Mouse (Mus musculus) limb, embryonic 13.5 days (tissue): Measurements from ENCODE around the gene Csnk1e. TPM values are rescaled to one million over a fixed set of nuclear protein-coding genes. Genes with fewer than 3 reads are reported as not detected.

Experiments
- ATAC-seq: fragments of 200-750 bp; cut with Nextera tagmentation; 2 replicates; pipeline ENCODE4 v1.8.0; 2017; ENCODE audit warnings: low read depth, moderate number of reproducible peaks, moderate TSS enrichment; ENCODE audit not compliant: low FRiP score
- H3K27ac ChIP-seq: fragments of 300-500 bp; sonication (generic); 2 replicates; pipeline ENCODE4 v1.5.1; 2015; ENCODE audit warnings: inconsistent platforms, mild to moderate bottlenecking, moderate library complexity
- H3K27me3 ChIP-seq: fragments of 300-500 bp; sonication (generic); 2 replicates; pipeline ENCODE4 v1.6.1; 2015; ENCODE audit warnings: mild to moderate bottlenecking, inconsistent platforms
- H3K36me3 ChIP-seq: fragments of 300-500 bp; sonication (generic); 2 replicates; pipeline ENCODE4 v1.6.1; 2015; ENCODE audit warnings: inconsistent platforms, mild to moderate bottlenecking, moderate library complexity
- H3K4me1 ChIP-seq: fragments of 300-500 bp; sonication (generic); 2 replicates; pipeline ENCODE4 v1.6.1; 2015; ENCODE audit warnings: inconsistent platforms
- H3K4me2 ChIP-seq: fragments of 300-500 bp; sonication (generic); replicated peaks from 2 replicates; pipeline ENCODE4 v1.6.1; 2015; ENCODE audit warnings: inconsistent platforms, mild to moderate bottlenecking, moderate library complexity
- H3K4me3 ChIP-seq: fragments of 300-500 bp; sonication (generic); 2 replicates; pipeline ENCODE4 v1.5.1; 2015; ENCODE audit warnings: moderate library complexity, mild to moderate bottlenecking, inconsistent platforms
- H3K9ac ChIP-seq: fragments of 300-500 bp; sonication (generic); 2 replicates; pipeline ENCODE4 v1.6.1; 2015; ENCODE audit warnings: mild to moderate bottlenecking, inconsistent platforms
- H3K9me3 ChIP-seq: fragments of 300-500 bp; sonication (generic); 2 replicates; pipeline ENCODE4 v1.6.1; 2016; ENCODE audit warnings: inconsistent platforms
- WGBS: fragments of 180-500 bp; shearing (Covaris S2); methylation state at CpG from one replicate; pipeline ENCODE4 v1.1.7; 2015; 5-methylcytosine and 5-hydroxymethylcytosine counted together
- polyA plus RNA-seq: library from polyadenylated mRNA; unstranded; fragments of >200 nt; fragmentation: Nextera tagmentation; extraction: Ambion mirVana; gene quantifications from 2 replicates; pipeline ENCODE4 v1.2.1, GENCODE M21; 2015

Csnk1e gene
- polyA plus RNA-seq = 109 and 116 TPM in 2 replicates

DNA sequence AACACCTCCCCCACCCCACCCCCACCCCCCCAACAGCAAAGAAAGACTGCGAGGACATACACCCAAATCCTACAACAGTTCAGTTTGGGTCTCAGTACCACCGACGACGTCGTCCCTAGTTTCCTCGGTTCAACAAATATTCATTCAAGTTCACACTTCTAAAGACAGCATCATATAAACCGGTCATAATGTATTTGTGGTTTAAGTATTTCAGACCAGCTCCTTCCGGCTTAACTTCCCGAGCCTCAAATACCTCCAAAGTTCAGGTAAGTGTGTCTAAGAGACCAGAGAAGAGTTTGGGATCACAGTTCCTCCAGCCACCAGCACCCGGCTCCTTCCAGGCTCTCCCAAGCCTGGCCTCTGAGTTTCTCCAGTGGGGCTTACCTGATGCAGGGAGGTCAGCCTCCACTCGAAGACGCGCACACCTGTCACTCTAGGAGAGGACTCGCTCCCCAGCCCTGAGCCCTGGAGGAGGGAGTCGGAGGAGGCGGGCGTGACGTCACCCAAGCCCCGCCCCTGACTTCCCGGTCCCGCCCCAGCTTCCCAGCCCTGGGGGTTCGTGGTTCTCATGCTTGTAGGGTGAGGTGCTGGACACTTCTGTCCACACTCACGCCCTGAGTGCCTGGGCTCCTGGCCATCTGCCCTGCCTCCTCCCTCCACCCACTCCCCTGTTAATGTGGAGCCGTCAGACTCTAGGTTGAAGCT, at the start of gene Csnk1e:
TSS of gene Csnk1e (minus strand) at position 461 of the 705 bp plus-strand sequence.
- Histone ChIP-seq H3K36me3 (no peaks in the 10 kb centered on the region), H3K9ac (peak within 1 kb of the TSS; percentile 43; the same call in 1 of the 2 replicates), H3K9me3 (0 out of 2 replicates have a peak, but pooled peaks cover 3% of the 10 kb centered on the region), H3K4me3 (peak within 1 kb of the TSS; percentile 41), H3K27ac (no peak within 1 kb of the TSS), H3K27me3 (peaks cover 7% of the 10 kb centered on the region), H3K4me1 (peaks cover 9% of the 10 kb centered on the region), H3K4me2 (peak within 1 kb of the TSS; percentile 76)
- 2% methylated on average over 24 of the region's 24 CpGs for WGBS
- peak; percentile 54; the same call in 1 of the 2 replicates for ATAC-seq

DNA sequence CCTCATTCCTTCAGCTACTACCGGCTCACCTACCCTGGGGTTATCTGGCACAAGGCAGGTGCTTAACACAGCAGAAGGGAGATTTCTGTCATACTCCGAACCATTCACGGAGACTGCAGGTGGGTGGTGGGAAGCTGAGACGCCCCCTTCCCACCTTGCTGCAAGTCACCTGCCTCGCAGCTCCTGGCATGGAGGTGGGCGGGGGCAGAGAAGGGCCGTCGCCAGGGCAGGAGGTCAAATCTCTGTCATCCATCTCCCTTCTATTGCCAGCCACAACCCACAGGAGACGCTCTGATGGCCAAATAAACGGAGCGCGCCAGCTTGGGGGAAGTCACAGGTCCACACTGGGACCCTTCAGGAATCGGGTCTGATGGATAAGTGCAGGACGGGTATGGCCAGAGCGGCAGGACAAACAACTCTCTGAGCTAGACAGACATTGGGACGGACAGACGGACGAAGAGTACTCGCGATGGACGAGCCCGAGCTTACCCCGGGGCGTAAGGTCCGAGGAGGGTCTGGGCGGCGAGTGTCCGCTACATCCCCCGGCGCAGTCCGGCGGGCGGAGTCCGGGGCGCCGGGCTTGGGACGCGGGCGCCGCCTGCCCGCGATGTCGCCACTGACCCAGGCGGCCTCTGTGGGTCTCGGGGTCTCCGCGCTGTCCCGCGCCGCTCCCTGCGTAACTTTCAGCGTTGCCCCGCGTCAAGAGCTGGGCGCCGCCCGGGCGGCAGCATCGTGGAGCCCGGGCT, 49.5 kb upstream of the Csnk1e start, which contains the start of gene Kcnj4:
TSS of gene Kcnj4 (minus strand) at position 535 of the 746 bp plus-strand sequence.
- no peaks in the 10 kb centered on the region for H3K36me3 ChIP-seq
- H3K4me1 ChIP-seq = peaks cover 18% of the 10 kb centered on the region
- peak within 1 kb of the TSS; percentile 69 for H3K9ac ChIP-seq
- under 1% methylated on average over 60 of the region's 60 CpGs for WGBS
- H3K27ac ChIP-seq = no peak within 1 kb of the TSS
- peak within 1 kb of the TSS; percentile 100 for H3K4me2 ChIP-seq
- H3K27me3 ChIP-seq = peaks cover 99% of the 10 kb centered on the region
- no peak for ATAC-seq
- H3K9me3 ChIP-seq = no peaks in the 10 kb centered on the region
- H3K4me3 ChIP-seq = peak within 1 kb of the TSS; percentile 60

DNA sequence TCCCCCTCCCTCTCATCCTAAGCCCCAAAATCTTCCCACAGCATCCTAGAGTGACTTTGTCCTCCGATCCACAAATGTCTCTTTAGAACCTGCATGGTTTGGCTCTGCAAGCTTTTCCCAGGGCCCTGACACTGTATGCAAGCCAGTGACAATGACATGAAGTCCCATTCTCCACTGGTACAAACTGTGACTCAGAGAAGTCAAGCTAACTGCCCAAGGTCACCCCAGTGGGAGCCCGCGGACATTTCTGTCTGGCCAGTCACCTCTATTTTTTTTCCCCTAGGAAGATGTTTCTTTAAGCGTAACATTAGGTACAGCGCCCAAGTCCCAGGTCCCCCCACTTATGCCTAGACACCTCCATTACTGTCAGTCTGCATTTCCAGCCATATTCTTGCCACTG, 48.1 kb upstream of the Csnk1e start:
- Histone ChIP-seq H3K9ac (no peak overlapping the region), H3K9me3 (no peaks in the 10 kb centered on the region), H3K27me3 (peaks cover 98% of the 10 kb centered on the region), H3K36me3 (no peaks in the 10 kb centered on the region), H3K4me1 (peaks cover 18% of the 10 kb centered on the region), H3K4me2 (no peak overlapping the region), H3K4me3 (no peak overlapping the region), H3K27ac (no peak overlapping the region)
- no peak for ATAC-seq
- 68% methylated on average over 5 of the region's 5 CpGs for WGBS

DNA sequence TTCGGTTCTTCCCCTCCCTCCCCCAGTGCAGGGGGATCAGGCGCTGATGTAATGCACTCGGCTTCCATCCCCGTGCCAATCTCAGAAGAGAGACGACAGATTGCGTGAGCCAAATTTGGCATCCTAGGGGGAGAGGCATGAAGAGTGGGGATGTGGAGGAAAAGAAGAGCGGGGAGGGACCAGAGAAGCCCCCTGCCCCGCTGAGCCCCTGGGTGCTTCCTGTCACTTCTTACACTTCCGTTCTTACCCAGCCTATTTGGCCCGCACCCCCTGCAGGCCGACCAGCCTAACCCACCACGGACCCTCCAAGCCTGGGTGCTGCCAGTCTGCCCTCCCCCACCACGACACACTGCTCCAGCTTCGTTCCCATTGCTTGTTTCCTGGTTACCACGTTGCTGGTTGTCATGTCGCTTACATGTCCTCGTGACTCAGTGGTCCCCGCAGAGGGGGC, 47.5 kb upstream of the Csnk1e start:
- Histone ChIP-seq H3K9me3 (no peaks in the 10 kb centered on the region), H3K9ac (no peak overlapping the region), H3K27ac (no peak overlapping the region), H3K4me2 (no peak overlapping the region), H3K36me3 (no peaks in the 10 kb centered on the region), H3K4me1 (peaks cover 18% of the 10 kb centered on the region), H3K27me3 (peaks cover 98% of the 10 kb centered on the region), H3K4me3 (no peak overlapping the region)
- no peak for ATAC-seq
- WGBS = 16% methylated on average over 18 of the region's 18 CpGs

- Histone ChIP-seq H3K9ac (no peak overlapping the region), H3K4me3 (no peak overlapping the region), H3K4me1 (peaks cover 8% of the 10 kb centered on the region; the same call in 1 of the 2 replicates), H3K27me3 (peaks cover 80% of the 10 kb centered on the region), H3K4me2 (no peak overlapping the region), H3K36me3 (no peaks in the 10 kb centered on the region), H3K27ac (no peak overlapping the region), H3K9me3 (no peaks in the 10 kb centered on the region)
- 82% methylated on average over 17 of the region's 17 CpGs for WGBS
- no peak for ATAC-seq
These were observed 44.7 kb upstream of the Csnk1e start for GRCm38 (mm10) chr15:79500110-79500509.

DNA sequence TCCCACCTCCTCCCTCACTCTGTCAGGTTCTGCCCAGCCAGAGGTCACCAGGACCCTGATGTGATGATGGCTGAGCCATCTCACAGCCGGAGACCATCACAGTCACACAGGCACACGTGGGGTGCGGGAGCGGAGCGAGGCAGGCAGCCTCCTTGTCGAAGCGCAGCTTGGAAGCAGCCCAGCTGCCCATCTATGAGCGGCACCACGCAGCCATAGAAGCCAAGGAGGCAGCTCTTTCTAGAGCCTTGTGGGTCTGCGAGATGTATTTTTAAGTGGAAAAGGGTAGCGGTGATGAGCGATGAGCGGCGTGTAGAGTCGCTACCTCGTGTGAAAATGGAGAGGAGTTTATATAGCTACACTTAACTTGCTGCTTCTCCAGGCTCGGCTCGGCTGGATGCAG, 38.2 kb upstream of the Csnk1e start:
- 47% methylated on average over 18 of the region's 18 CpGs for WGBS
- peaks cover 71% of the 10 kb centered on the region for H3K27me3 ChIP-seq
- H3K9me3 ChIP-seq = no peaks in the 10 kb centered on the region
- H3K27ac ChIP-seq = no peak overlapping the region
- H3K4me1 ChIP-seq = no peaks in the 10 kb centered on the region
- H3K36me3 ChIP-seq = no peaks in the 10 kb centered on the region
- H3K4me2 ChIP-seq = no peak overlapping the region
- no peak for ATAC-seq
- no peak overlapping the region for H3K9ac ChIP-seq
- no peak overlapping the region for H3K4me3 ChIP-seq

GRCm38 (mm10) chr15:79489463-79489862, 34.1 kb upstream of the Csnk1e start:
- H3K9me3 ChIP-seq = no peaks in the 10 kb centered on the region
- 68% methylated on average over 11 of the region's 11 CpGs for WGBS
- H3K9ac ChIP-seq = no peak overlapping the region
- H3K36me3 ChIP-seq = no peaks in the 10 kb centered on the region
- no peak overlapping the region for H3K4me3 ChIP-seq
- peaks cover 48% of the 10 kb centered on the region for H3K27me3 ChIP-seq
- no peak overlapping the region for H3K27ac ChIP-seq
- no peak for ATAC-seq
- H3K4me2 ChIP-seq = no peak overlapping the region
- H3K4me1 ChIP-seq = no peaks in the 10 kb centered on the region

- H3K27me3 ChIP-seq = peaks cover 46% of the 10 kb centered on the region
- no peak; the same call in 1 of the 2 replicates for ATAC-seq
- H3K27ac ChIP-seq = no peak overlapping the region
- H3K4me1 ChIP-seq = no peaks in the 10 kb centered on the region
- H3K36me3 ChIP-seq = no peaks in the 10 kb centered on the region
- no peak overlapping the region; the same call in 1 of the 2 replicates for H3K4me2 ChIP-seq
- H3K9me3 ChIP-seq = no peaks in the 10 kb centered on the region
- WGBS = 7% methylated on average over 15 of the region's 15 CpGs
- no peak overlapping the region for H3K4me3 ChIP-seq
- H3K9ac ChIP-seq = no peak overlapping the region
These were observed 25.9 kb upstream of the Csnk1e start for GRCm38 (mm10) chr15:79481181-79481688.

DNA sequence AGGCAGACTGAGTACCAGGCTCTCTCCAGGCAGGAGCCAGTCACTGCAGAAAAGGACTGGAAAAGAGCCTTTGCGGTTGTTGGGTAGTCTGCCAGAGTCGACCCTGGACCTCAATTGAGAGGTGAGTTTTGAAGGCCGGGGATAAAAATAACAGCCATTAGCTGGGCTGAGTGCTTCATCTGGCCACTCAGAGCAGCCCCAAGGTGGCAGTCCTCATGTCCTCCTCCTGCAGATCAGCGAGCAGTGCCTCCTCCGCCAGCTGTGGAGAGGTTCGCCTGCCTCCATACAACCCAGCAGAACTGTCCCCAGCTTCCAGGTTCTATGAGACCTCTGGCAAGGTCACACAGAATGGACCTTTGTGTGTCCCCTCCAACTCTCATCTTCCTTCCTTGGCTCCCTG, 21.9 kb upstream of the Csnk1e start:
- Histone ChIP-seq H3K4me3 (no peak overlapping the region), H3K4me1 (no peaks in the 10 kb centered on the region), H3K4me2 (no peak overlapping the region), H3K36me3 (no peaks in the 10 kb centered on the region), H3K9me3 (no peaks in the 10 kb centered on the region), H3K27me3 (peaks cover 39% of the 10 kb centered on the region), H3K27ac (no peak overlapping the region), H3K9ac (no peak overlapping the region)
- 56% methylated on average over 6 of the region's 6 CpGs for WGBS
- no peak for ATAC-seq

DNA sequence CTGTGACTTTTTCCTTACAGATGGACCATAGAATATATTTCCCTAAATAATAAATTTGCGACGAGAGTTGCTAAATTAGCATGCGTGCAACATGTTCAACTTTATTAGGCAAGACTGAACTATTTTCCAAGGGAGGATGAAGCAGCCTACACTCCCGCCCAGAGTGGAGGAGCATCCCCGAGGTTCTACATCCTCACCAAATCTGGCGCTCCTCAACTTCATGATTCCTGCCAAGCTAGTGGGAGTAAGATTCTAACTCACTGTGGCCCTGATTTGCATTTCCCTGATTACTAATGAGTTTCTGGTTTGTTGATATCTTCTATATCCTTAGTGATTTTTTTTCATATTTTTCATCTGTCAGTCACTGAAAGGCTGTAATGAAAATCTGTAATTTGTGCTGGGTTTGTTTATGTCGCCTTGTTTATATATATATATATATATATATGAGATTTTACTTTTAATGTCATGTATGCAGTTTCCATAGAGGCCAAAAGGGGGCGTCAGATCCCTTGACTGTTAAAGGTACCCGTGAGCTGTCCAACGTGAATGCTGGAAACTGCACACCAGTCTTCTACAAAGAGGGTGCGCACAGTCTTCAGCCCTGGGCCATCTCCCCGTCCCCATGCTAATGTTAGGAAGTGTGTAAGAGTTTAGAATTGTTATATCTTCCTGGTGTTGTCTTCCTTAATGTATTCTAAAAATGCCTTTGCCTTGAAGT, 18.4 kb upstream of the Csnk1e start:
- peaks cover 9% of the 10 kb centered on the region for H3K4me1 ChIP-seq
- no peaks in the 10 kb centered on the region for H3K36me3 ChIP-seq
- no peak overlapping the region for H3K4me2 ChIP-seq
- peaks cover 7% of the 10 kb centered on the region for H3K27me3 ChIP-seq
- no peaks in the 10 kb centered on the region for H3K9me3 ChIP-seq
- no peak overlapping the region for H3K27ac ChIP-seq
- no peak overlapping the region for H3K4me3 ChIP-seq
- no peak for ATAC-seq
- 57% methylated on average over 12 of the region's 12 CpGs for WGBS
- no peak overlapping the region for H3K9ac ChIP-seq

DNA sequence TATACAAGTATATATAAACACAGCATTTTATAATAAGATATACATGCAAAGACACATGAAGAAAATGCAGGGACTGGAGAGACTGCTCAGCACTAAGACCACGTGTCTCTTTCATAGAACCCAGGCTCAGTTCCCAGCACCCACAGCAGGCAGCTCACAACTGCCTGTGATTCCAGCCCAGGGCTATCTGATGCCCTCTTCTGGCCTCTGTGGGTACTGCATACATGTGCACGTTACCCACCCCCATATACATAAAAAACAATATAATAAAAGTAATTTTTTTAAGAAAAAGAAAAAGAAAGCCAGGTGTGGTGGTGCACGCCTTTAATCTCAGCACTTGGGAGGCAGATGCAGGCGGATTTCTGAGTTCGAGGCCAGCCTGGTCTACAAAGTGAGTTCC, 17.7 kb upstream of the Csnk1e start:
- Histone ChIP-seq H3K27ac (no peak overlapping the region), H3K36me3 (no peaks in the 10 kb centered on the region), H3K4me2 (no peak overlapping the region), H3K9ac (no peak overlapping the region), H3K27me3 (peaks cover 2% of the 10 kb centered on the region), H3K9me3 (no peaks in the 10 kb centered on the region), H3K4me3 (no peak overlapping the region), H3K4me1 (peaks cover 9% of the 10 kb centered on the region)
- no peak for ATAC-seq
- 82% methylated on average over 5 of the region's 5 CpGs for whole genome bisulfite sequencing
